Mouse (Mus musculus): ENCODE data around the gene Olfr564.

The Olfr564 gene

DNA sequence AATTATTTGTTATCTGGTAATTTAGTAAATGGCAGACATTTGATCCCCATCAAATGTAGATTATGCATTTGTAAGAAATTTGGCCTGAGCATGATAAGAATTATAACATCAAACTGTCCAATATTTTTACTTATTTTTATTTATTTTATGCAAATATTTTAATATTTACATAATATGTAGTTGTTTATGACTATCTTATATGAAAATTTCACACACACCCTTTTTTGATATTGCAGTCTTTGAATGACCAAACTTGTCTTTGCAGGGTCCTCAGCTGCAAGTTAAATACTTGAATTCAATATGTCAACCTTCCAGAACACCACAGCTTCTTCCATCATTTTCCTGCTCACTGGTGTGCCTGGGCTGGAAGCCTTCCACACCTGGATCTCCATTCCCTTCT is at the start of gene Olfr564:
TSS of gene Olfr564 (plus strand) at position 301 of the 400 bp plus-strand sequence.
- TF ChIP-seq GATA4 (IDR thresholded peaks at IDR 0.05; ENCODE audit: insufficient replicate concordance, low read length), result no peak

DNA sequence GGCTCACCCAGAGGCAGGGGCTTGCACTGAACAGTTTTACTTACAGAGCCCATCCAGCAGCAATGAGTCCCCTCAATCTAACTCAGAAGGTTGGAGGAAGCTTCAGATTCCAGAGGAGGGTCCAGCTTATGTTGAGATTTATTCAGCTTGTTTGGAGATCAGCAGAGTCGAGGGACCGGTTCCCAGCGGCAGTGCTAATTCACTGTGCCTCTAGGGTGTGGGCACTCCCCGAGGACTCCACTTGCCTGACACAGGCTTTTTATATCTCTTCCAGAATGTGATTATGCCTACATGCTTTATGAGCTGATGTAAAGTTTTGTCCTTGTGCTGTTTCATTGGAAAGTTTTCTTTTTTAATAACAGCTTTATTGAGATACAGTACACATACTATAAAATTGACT is 44.0 kb upstream of the Olfr564 start, which contains the start of the genes Olfr560 and Olfr78:
TSS of gene Olfr560 (minus strand) at position 101 of the 400 bp plus-strand sequence.
TSS of gene Olfr78 (minus strand) at position 206 of the 400 bp plus-strand sequence.
- no peak for TF ChIP-seq GATA4 (IDR thresholded peaks at IDR 0.05; ENCODE audit: insufficient replicate concordance, low read length)

DNA sequence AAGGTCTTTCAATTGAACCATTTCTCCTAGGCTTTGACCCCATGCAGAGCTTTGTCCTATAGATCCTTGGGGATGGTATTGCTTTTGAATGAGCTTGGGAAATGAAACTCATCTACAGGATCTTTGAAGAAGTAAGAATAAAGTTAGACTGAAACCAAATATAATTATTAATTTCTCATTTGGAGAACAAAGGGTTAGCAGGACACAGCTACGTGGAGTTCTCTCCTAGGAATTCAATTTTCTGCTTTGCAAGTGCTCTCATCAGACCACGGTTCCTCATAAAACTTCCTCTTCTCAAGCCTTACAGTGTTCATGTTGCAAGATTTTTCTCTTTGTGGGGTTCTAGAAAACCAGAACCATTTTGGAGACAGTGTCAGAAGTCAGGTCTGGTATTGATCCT is 32.4 kb upstream of the Olfr564 start, which contains the start of gene Olfr561:
TSS of gene Olfr561 (plus strand) at position 301 of the 400 bp plus-strand sequence.
- TF ChIP-seq GATA4 (IDR thresholded peaks at IDR 0.05; ENCODE audit: insufficient replicate concordance, low read length), result no peak

All from liver, adult (tissue).